Mouse (Mus musculus) embryo, embryonic 10 days (tissue): ENCODE results near the gene Anapc5.
A peak's percentile ranks its signal among the peaks of the same experiment; 100 is the strongest.

Experiments used
- DNase-seq: peaks from one replicate; pipeline ENCODE4 v3.0.0-alpha.2; 2015; ENCODE audit warnings: low spot score

Gene Anapc5

GRCm38 (mm10) chr5:122820777-122821523 lies at the start of gene Anapc5:
TSS of gene Anapc5 (minus strand) at chr5:122821339.
- peak; percentile 96 for DNase-seq

- DNase-seq = no peak
Measured at GRCm38 (mm10) chr5:122863053-122863452, 41.9 kb upstream of the Anapc5 start.

- no peak for DNase-seq
Measured at GRCm38 (mm10) chr5:122855858-122856257, 34.7 kb upstream of the Anapc5 start.

GRCm38 (mm10) chr5:122852611-122853010 lies 31.5 kb upstream of the Anapc5 start:
- DNase-seq = no peak

- no peak for DNase-seq
Measured at GRCm38 (mm10) chr5:122850319-122851002, 29.3 kb upstream of the Anapc5 start.

- DNase-seq = peak; percentile 97
Measured at GRCm38 (mm10) chr5:122849521-122850318, 28.6 kb upstream of the Anapc5 start, which contains the start of gene Rnf34. TSS of gene Rnf34 (plus strand) at chr5:122850048.

DNA sequence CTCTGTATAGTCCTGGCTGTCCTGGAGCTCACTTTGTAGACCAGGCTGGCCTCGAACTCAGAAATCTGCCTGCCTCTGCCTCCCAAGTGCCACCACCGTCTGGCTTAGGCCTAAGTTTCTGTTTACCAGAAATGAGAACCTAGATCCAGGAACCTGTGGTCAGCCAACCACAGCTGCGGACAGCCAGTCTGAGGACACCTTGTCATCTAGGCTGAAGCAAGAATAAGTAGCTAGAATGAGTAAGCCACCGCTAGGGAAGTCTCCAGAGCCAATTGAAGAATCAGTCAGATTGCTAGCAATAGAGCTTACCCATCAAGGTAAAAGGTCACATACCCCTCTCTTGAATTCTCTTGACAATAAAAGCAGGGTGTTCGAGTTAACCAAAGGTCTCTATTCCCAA lies 22.7 kb upstream of the Anapc5 start:
- DNase-seq = no peak

GRCm38 (mm10) chr5:122841126-122841525 lies 20.0 kb upstream of the Anapc5 start:
- no peak for DNase-seq

DNA sequence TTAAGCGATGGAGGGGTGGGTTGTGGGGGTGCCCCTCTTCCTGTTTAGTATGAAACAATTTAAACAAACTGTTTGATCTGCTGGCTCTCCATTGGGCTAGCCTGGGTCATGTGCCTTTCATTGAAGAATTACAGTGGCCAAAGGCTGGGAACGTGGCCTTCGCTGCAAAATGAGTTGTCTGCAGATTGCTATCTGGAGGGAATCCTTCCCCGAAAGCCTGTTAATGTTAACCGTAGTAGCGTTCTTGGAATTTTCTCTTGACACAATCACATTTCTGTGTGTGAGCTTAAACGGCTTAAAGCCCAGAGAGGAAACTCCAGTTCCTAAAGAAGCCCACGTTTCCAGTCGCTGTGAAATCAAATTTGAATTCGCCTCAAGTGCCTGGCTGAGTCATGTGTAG lies 11.9 kb upstream of the Anapc5 start:
- DNase-seq = no peak

- DNase-seq = no peak
Measured at GRCm38 (mm10) chr5:122832536-122832935, 11.4 kb upstream of the Anapc5 start.

- no peak for DNase-seq
Measured at GRCm38 (mm10) chr5:122825099-122825498, 4.0 kb upstream of the Anapc5 start.

DNA sequence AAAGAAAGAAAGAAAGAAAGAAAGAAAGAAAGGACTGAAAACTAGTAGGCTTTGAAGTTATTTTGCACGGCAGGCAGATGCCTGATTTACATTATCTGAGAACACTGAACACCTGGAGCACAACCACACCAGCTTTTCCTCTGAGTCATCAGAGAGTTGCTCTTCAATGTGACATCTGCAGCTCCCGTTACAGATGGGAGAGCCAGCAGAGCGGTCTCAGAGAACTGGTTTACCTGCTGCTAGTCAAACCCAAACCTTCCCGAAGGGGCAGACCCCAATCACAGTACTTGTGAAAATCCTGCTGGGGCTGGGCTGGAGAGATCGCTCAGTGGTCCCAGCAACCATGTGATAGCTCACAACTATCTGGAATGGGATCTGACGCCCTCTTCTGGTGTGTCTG lies 3.3 kb upstream of the Anapc5 start:
- DNase-seq = no peak

- DNase-seq = no peak
Measured at GRCm38 (mm10) chr5:122823976-122824375, 2.8 kb upstream of the Anapc5 start.

- no peak for DNase-seq
Measured at GRCm38 (mm10) chr5:122822441-122822840, 1.3 kb upstream of the Anapc5 start.

DNA sequence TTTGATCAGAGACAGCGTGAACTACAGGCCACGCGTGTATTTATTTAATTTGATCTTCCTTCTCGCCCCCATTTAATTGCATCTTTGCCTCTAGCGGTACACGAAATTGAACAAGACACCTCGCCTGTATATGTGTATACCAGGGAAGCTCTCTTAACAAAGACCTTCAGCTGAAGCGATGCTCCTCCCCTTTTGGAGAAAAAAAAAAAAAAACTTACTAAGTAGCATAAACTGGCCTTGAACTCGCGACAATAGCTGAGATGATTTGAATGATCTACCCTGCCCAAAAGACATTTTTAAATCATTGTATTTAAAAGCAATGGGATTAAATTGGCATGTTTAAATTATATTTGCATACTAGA lies 366 bp upstream of the Anapc5 start:
- no peak for DNase-seq

- no peak for DNase-seq
Measured at GRCm38 (mm10) chr5:122812699-122813098, 8.4 kb downstream of the Anapc5 start.

DNA sequence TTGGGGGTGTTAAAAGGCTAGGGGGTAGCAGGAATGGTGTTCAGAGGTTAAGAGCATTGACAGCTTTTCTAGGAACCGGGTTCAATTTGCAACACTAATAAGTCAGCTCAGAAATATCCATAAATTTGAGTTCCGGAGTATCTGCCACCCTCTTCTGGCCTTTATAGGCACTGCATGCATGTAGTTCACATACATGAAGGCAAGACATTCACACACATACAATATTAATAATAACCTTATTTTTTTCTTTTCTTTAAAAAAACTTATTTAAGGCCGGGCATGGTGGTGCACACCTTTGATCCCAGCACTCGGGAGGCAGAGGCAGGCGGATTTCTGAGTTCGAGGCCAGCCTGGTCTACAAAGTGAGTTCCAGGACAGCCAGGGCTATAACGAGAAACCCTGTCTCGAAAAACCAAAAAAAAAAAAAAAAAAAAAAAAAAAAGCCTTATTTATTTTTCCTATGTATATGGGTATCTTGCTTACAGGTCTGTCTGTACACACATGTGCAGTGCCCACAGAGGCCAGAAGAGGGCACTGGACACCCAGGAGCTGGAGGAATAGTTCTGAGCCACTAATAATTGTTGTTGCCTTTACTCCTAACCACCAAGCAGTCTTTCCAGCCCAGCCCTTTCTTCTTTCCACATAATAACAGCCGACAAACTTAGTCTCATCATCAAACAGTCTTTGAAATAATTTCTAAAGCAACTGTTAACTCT lies 9.6 kb downstream of the Anapc5 start:
- peak; percentile 73 for DNase-seq

GRCm38 (mm10) chr5:122805503-122805902 lies 15.6 kb downstream of the Anapc5 start:
- no peak for DNase-seq

DNA sequence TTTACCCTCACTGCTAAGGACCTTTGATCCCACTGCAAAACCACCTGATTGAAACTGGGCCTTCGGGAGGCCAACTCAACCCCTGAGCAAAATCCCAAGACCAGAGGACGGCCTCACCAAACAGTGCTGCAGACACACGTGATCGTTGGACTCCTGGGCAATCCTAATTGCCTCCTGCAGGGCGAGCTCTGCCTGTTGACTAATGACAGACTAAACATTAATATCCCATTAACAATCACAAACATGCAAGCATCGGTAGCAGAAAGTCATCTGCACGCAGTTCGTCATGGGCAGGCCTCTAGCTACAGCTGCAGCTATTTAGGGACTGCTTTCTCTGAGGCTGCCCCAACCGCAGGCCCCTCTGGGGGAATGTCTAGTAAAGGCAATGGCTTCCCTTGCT lies 18.4 kb downstream of the Anapc5 start:
- no peak for DNase-seq

DNA sequence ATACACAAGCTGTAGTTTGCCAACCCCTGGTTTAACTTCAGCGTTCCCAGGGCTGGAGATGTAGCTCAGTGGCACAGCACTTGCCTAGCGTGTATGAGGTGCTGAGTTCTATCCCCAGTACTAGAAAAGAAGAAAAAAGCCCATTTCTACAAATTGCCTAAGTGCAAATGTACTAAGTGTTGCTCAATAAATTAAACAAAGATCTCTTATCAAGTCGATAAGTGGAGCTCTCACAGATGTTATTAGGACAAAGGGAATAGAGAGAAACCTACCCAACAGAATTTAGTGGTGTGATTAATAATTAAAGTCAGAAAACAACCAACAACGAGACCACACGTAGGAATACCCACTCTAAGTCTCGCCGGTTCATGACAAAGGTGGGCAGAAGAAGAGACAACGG lies 19.5 kb downstream of the Anapc5 start:
- DNase-seq = no peak

DNA sequence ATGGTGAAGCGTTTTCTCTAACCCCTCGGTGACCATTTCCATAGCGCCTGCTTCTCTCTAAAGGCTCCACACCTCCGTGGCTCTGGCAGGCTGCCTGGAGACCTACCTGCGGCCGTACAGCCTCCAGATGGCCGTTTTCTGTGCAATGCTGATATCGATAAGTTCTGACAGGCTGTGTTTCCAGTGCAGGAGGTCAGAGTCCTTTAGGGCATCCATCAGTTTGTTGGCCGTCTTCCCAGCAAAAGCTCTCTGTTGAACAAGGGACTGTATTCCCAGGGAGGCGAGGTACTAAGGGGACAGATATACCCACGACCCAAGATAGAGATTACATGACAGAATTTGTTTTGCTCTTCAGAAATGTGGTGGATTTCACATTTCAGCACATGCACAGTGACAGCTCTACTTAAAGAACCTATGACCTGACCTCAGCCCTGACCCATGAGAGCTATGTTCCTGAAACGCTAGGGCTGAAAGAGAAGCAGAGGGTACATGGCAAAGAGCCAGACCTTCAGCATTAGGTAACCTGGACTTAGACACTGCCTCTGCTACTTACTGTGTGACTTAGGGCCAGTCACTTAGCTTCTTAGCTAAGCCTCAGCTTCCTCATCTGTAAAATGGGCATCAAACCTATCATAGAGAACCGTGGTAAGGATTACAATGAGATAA lies 20.7 kb downstream of the Anapc5 start:
- no peak for DNase-seq
